Mouse (Mus musculus): ENCODE measurements around the gene Olfr761. TPM values are rescaled to one million over a fixed set of nuclear protein-coding genes. Genes with fewer than 3 reads are reported as not detected.
"Not testable (repeated sequence)": the region's sequence is repeated elsewhere in the genome, so short reads cannot be mapped to it uniquely, and the experiment has no call there.

The Olfr761 gene
- total RNA-seq (2014; fragmentation: Nextera tagmentation) (not detected in 2 replicates), total RNA-seq (2017) (not detected in 2 replicates)

DNA sequence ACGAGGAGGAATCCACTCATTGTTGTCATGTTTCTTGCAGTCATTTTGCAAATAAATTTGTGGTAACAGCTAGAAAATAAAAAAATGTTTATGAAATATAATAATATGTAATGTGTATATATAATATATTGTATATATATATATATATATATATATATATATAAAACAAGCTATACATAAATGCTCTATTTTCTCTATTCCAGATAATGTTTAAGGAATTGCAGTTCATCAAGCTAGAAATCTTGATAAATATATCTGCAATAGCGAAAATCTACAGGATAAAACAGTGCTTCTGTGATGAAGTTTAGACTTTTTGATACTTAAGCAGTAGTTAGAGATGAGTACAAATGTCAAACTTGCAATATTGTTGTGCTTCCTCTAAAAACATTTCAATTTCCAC lies at the start of gene Olfr761:
Gene Olfr761 (minus strand): TSS at position 101 of the 400 bp plus-strand sequence.
- ATAC-seq (replicated peaks; ENCODE audit: poor library complexity, severe bottlenecking): no peak

DNA sequence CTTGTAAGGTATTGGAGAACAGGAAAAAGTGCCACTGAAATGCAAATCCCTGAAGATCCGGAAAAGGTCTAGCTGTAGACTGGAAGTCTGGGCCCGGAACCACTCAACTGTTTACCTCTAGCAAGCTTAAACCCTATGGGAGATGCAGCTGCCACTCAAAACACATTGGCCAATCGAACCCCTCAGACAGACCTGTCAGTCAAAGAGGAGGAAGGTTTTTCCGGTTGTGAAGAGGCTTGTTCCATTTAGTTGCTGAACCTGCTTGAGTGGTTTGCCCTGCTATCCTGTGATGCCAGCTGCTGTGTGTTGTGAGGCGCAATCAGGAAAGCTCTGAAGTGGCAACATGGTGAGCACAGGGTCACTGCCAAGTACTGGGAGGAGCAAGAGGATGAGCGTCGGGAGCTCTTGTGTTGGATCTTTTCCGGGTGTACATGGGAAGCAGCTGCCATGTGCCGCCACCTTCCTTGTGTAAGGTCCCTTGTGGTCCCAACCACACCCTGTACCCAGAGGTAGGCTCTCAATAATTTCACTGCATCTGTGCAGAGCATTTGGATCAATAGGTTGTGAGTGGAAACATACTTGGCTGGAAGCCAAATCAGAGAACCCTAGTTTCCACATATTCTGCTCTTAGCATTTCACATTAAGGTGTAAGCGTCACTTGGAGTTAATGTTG lies 42.9 kb upstream of the Olfr761 start:
- no peak for ATAC-seq (replicated peaks; ENCODE audit: poor library complexity, severe bottlenecking)

DNA sequence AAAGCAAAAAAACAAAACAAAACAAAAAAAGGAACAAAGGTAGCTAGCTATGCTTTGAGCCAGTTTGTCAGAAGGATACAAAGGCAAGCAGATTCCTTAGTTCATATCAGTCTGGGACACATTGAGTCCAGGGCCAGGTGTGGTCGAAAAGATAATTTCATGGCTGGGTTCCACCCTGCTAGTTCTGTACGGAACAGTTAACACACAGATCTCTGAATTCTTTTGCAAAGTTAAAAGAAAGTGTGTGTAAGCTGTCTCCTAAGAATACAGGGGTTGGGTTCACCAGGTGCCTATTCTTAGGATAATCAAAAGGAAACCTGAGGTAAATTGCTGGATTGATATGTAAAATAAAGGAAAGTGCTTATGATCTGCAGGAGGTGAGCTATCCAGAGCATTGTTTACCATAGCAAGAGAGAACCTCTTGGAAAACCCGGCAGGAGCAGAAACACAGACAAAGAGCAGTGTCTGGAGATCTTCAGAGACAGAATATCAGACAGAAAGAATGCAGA lies 37.6 kb upstream of the Olfr761 start:
- no peak for ATAC-seq (replicated peaks; ENCODE audit: poor library complexity, severe bottlenecking)

DNA sequence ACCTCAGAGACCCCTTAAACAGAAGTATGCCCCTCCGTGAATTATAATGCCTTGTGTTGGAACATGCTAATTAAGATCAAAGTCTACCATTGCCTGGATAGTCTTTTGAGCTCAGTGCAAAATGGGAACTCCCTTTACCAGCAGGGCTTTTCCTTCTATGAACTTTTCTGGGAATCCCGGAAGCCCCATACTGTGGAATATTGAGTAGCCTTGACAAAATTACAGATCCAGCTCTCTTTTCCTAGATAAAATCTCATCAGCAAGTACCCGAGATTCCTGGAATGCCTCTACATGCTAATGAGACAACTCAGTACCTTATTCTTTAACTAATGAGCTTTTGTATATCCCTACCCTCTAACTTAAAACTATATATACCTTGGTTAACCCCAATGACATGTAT lies 20.7 kb upstream of the Olfr761 start:
- no peak for ATAC-seq (replicated peaks; ENCODE audit: poor library complexity, severe bottlenecking)

DNA sequence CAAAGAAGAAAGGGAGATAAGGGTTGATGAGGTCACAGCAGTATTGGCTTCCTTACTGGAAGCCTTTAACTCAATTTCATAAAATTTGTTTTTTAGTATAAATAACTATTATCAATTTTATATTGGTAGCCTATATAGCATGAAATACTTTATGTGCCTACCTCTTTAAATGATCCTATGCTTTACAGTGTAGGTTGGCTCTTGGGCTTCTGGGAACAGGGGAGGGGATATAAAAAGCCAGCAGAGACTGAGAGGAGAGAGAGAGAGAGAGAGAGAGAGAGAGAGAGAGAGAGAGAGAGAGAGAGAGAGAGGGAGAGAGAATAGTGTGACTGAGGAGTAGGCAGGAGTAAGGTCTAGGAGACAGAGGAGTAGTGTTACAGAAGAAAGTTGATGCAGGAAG lies 32.6 kb downstream of the Olfr761 start, which contains the start of gene Olfr128:
Gene Olfr128 (plus strand): TSS at position 301 of the 400 bp plus-strand sequence.
- ATAC-seq (replicated peaks; ENCODE audit: poor library complexity, severe bottlenecking): no peak

DNA sequence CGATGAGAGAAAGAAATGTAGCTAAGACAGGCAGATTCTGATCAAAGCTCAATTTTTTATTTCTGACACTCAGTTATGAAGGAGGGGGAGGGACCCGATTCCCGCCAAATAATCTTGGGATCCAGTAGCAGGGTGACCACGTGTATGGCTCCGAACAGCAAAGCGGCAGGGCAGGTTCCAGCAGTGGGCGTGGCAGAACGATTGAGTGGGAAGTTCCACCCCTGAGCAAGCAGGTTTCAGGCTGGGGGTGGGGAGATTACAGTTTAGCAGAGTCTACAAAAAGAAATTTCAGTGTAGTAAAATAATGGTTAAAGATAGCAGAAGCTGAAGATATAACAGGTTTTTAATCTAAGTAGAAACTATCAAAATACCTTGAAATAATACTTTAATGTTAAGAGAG lies 46.1 kb downstream of the Olfr761 start:
- not testable (repeated sequence) for ATAC-seq (replicated peaks; ENCODE audit: poor library complexity, severe bottlenecking)

Other genes with a start within 250 kb of the Olfr761 start
- not detected in 2 replicates for gene Olfr120, start 231.3 kb downstream of the Olfr761 start, total RNA-seq (2014; fragmentation: Nextera tagmentation)
- not detected in 2 replicates for gene Olfr120, start 231.3 kb downstream of the Olfr761 start, total RNA-seq (2017)
- gene Olfr121, start 204.2 kb downstream of the Olfr761 start, total RNA-seq (2014; fragmentation: Nextera tagmentation): not detected in 2 replicates
- gene Olfr121, start 204.2 kb downstream of the Olfr761 start, total RNA-seq (2017): not detected in 2 replicates
- not detected in 2 replicates for gene Olfr122, start 184.5 kb downstream of the Olfr761 start, total RNA-seq (2014; fragmentation: Nextera tagmentation)
- gene Olfr122, start 184.5 kb downstream of the Olfr761 start, total RNA-seq (2017): not detected in 2 replicates
- not detected in 2 replicates for gene Olfr123, start 159.6 kb downstream of the Olfr761 start, total RNA-seq (2014; fragmentation: Nextera tagmentation)
- not detected in 2 replicates for gene Olfr123, start 159.6 kb downstream of the Olfr761 start, total RNA-seq (2017)
- gene Olfr124, start 153.2 kb downstream of the Olfr761 start, total RNA-seq (2014; fragmentation: Nextera tagmentation): not detected in 2 replicates
- not detected in 2 replicates for gene Olfr124, start 153.2 kb downstream of the Olfr761 start, total RNA-seq (2017)
- gene Olfr125, start 120.1 kb downstream of the Olfr761 start, total RNA-seq (2014; fragmentation: Nextera tagmentation): not detected in 2 replicates
- not detected in 2 replicates for gene Olfr125, start 120.1 kb downstream of the Olfr761 start, total RNA-seq (2017)
- gene Olfr126, start 105.6 kb downstream of the Olfr761 start, total RNA-seq (2014; fragmentation: Nextera tagmentation): not detected in 2 replicates
- not detected in 2 replicates for gene Olfr126, start 105.6 kb downstream of the Olfr761 start, total RNA-seq (2017)
- not detected in 2 replicates for gene Olfr127, start 52.6 kb downstream of the Olfr761 start, total RNA-seq (2014; fragmentation: Nextera tagmentation)
- gene Olfr127, start 52.6 kb downstream of the Olfr761 start, total RNA-seq (2017): not detected in 2 replicates
- not detected in 2 replicates for gene Olfr128, start 32.5 kb downstream of the Olfr761 start, total RNA-seq (2014; fragmentation: Nextera tagmentation)
- not detected in 2 replicates for gene Olfr128, start 32.5 kb downstream of the Olfr761 start, total RNA-seq (2017)
- gene Olfr129, start 107.0 kb upstream of the Olfr761 start, total RNA-seq (2014; fragmentation: Nextera tagmentation): not detected in 2 replicates
- gene Olfr129, start 107.0 kb upstream of the Olfr761 start, total RNA-seq (2017): not detected in 2 replicates
- not detected in 2 replicates for gene Olfr130, start 110.8 kb upstream of the Olfr761 start, total RNA-seq (2014; fragmentation: Nextera tagmentation)
- not detected in 2 replicates for gene Olfr130, start 110.8 kb upstream of the Olfr761 start, total RNA-seq (2017)
- not detected in 2 replicates for gene Olfr131, start 135.6 kb upstream of the Olfr761 start, total RNA-seq (2014; fragmentation: Nextera tagmentation)
- gene Olfr131, start 135.6 kb upstream of the Olfr761 start, total RNA-seq (2017): not detected in 2 replicates
- not detected in 2 replicates for gene Olfr132, start 181.4 kb upstream of the Olfr761 start, total RNA-seq (2014; fragmentation: Nextera tagmentation)
- gene Olfr132, start 181.4 kb upstream of the Olfr761 start, total RNA-seq (2017): not detected in 2 replicates
- gene Olfr133, start 192.2 kb upstream of the Olfr761 start, total RNA-seq (2014; fragmentation: Nextera tagmentation): not detected in 2 replicates
- gene Olfr133, start 192.2 kb upstream of the Olfr761 start, total RNA-seq (2017): not detected in 2 replicates
- not detected in 2 replicates for gene Olfr134, start 218.3 kb upstream of the Olfr761 start, total RNA-seq (2014; fragmentation: Nextera tagmentation)
- not detected in 2 replicates for gene Olfr134, start 218.3 kb upstream of the Olfr761 start, total RNA-seq (2017)

Measured in granulocyte monocyte progenitor cell, adult 5-6 weeks (primary cell).